Mouse (Mus musculus): Measurements from ENCODE around the gene Pkp3. TPM values are rescaled to one million over a fixed set of nuclear protein-coding genes. Genes with fewer than 3 reads are reported as not detected.
"Not testable (repeated sequence)": the region's sequence is repeated elsewhere in the genome, so short reads cannot be mapped to it uniquely, and the experiment has no call there.

Gene Pkp3
- total RNA-seq (2021): 0.96 and 3.5 TPM in 2 replicates
- long read RNA-seq, experiment 1: 0 reads
- long read RNA-seq, experiment 2, partial matches to known transcripts: 0 of 1 reads
- long read RNA-seq, experiment 2, other reads (novel, unspliced or antisense): 0 of 1 reads

GRCm38 (mm10) chr7:141077841-141078240, at the start of gene Pkp3:
Gene Pkp3, plus strand, starts transcription at chr7:141078218.
- no peak for DNase-seq

- no peak for DNase-seq
These were observed 49.2 kb upstream of the Pkp3 start, which contains the start of gene Gm17387 for GRCm38 (mm10) chr7:141028831-141029230. Gene Gm17387, plus strand, starts transcription at chr7:141029131.

GRCm38 (mm10) chr7:141030390-141030789, 47.6 kb upstream of the Pkp3 start:
- no peak for DNase-seq

GRCm38 (mm10) chr7:141032458-141033167, 45.4 kb upstream of the Pkp3 start:
- DNase-seq: no peak

DNA sequence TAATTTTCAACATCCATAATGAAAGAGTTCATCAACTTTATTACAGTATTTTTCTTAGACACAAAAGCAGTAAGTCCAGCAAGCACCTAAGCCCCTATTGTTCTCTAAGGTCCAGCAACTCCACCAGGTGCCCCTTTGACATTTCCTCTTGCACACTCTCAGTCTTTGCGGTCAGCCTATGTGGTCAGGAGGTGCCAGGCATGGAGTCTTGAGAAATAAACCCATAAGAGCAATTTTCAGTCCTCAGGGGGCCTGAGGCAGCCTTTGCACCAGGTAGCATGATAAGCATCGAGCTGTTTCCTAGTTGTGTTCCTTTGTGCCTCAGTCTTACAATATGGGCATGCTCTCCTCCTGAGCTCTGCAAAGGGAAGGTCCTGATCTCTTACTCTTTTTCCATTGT, 41.4 kb upstream of the Pkp3 start:
- not testable (repeated sequence) for DNase-seq

DNA sequence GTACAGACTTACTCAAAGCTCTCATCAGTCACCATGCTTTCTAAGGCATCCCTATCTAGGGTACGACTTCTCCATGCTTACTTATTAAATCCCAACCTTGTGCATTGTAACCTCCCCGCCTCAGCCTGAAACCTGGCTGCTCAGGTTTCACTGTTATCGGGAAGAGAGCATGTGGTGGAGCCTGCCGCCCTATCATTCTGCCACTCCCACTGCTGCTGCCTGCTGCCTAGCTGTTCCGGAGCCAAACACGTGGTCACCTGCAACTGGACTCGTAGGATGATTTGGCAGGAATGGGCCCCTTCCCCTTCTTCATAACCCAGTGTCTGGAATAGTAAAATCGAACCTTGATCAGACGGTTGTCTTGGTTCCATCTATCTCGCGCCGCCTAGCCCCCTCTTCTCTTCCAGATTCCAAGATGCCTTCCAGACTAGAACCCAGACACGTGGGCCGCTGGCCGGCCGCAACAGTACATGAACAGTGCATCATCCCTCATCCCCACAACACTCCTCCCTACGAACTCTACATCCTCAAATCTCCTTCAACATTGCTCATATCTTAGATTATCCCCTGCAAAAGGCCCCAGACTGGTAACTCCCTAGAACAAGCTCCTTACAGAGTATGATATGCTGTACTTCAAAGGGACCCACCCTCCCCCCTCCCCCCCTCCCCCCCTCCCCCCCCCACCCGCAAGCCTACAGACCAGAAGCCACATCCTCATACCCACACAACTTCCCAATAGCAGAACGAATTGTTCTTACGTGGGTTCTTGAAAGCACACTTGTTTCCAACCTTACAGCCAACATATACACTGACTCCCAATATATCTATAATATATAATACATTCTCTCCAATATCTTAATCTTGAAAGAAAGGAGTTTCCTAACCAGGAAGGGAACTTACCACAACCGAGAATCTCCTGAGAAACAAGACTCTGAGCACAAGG, 39.7 kb upstream of the Pkp3 start:
- no peak for DNase-seq

- DNase-seq: no peak
These were observed 38.5 kb upstream of the Pkp3 start for GRCm38 (mm10) chr7:141039386-141040107.

DNA sequence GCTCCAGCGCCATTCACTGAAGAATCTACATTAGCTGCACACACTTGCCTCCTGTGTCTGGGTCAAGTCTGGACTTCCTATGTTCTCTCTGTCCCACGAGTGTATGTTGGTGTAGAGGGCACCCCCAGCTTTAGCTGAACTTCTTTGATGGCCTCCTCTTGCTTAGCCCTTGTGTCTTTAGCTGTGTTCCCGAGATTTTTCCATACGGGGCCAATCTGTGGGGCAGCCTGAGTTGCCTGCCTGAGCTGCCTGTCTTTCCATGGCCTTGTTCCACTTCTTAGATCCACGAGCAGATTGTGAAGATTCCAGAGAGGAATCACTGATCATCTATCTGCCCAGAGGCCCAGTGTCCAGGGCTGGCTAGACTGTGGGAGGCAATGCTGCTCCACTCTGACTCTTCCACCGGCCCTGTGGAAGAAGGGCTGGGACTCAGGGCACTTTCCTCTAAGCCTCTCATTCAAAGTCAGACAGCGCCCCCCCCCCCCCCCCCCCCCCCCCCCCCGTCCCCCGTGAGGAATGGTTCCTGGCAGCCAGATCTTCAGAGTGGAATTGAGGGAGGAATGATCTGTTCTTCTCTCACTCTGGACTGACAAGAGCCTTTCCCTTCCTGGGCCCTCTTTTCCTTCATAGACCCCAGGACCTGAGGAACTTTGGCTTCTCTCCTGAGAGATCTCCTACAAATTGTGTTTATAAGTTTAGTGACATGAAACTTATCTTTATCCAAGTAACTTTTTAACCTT, 37.0 kb upstream of the Pkp3 start:
- DNase-seq: peak; percentile 37

GRCm38 (mm10) chr7:141041661-141042060, 36.4 kb upstream of the Pkp3 start:
- peak; percentile 85 for DNase-seq

- DNase-seq: no peak
These were observed 35.5 kb upstream of the Pkp3 start for GRCm38 (mm10) chr7:141042539-141042938.

- no peak for DNase-seq
These were observed 31.0 kb upstream of the Pkp3 start for GRCm38 (mm10) chr7:141046931-141047580.

DNA sequence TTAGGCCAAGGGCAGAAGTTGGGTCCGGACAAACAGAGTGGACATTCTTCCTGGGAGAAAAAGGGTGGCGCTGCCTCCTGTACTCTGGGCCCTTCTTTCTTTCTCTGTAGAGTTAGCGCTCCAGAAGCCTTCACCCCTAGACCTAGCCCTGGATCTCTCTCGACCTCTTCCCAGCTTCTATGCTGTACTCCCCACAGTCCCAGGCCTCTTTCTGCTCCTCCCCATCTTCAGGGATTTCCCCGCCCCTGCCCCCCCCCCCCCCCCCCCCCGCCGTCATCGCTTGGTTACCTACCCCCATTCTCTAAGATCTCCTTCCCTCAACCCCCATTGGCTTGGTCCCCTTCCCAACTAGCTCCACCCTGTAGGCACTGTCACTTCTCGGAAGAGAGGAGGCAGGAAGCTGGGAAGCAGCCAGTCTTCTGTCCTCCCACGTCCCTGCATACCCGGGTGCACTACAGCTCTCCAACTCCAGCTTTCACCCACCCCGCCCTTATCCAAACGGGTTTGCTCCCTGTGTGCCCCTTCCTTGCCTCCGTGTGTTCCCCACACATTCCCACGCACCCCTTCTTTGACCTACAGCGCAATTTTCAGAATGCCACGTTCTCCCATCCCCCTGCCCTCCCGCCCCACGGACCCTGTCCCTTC, 30.3 kb upstream of the Pkp3 start:
- DNase-seq: peak; percentile 82

DNA sequence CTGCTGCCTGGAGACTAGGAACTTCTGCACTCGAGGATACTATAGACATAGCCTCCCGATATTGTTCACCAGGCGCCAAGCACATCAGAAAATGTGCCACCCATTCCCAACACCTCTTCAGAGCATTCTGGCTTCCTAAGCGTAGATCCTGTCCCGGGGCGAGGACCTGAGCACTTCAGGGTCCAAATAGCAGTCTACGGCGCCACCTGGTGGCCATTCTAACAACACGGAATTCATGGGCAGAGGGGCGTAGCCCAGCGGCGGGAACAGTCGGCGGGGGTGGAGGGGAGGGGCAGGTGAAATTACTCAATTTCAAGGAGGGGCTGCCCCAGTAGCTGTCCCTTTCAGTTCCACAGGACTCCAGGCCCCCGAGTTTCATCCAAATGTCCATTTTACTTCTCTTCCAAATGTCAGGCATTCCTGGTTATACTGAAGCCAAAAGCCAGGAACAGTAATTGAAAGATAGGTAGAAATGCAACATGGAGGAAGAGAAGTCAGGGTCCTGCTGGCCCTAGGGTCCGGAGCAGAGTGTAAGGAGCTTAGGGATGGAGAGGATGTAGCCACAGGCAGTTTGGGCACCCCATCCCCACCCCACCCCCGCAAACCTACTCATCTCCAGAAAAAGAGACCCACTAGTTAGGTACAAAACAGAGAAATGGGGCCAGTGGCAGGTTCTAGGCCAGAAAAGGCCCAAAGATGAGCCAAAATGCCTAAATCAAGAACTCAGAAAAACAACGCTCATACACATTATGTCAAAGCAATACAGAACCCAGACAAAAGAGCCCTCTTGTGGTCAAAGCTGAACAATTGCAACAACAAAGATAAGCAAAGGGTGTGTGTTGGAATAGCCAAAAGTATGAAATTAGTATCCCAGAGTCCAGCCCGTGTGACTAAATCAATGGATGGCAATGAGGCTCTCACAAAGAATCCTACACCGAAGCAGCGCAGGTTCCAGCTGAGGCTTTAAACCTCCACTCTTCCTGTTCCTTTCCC, 29.5 kb upstream of the Pkp3 start:
- DNase-seq: peak; percentile 95

DNA sequence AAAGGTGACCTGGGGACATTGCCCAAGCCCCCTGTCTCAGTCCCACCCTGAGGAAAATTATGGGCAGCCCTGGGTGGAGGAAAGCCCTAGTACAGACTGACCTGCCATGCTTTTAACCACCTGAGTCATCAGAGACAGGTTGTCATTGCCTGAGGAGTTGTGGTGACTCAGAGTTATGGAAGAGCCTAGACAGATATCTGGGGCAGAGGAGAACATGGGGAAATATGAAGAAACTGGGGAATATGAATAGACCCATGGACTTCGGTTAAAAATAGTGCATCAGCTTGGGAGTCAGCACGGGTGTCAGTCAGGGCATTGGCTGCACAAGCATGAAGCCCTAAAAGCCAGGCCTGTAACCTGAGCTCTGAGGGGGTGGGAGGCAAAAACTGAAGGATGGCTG, 28.7 kb upstream of the Pkp3 start:
- no peak for DNase-seq

GRCm38 (mm10) chr7:141051060-141051685, 26.8 kb upstream of the Pkp3 start:
- no peak for DNase-seq

GRCm38 (mm10) chr7:141052016-141052415, 26.0 kb upstream of the Pkp3 start:
- DNase-seq: no peak

DNA sequence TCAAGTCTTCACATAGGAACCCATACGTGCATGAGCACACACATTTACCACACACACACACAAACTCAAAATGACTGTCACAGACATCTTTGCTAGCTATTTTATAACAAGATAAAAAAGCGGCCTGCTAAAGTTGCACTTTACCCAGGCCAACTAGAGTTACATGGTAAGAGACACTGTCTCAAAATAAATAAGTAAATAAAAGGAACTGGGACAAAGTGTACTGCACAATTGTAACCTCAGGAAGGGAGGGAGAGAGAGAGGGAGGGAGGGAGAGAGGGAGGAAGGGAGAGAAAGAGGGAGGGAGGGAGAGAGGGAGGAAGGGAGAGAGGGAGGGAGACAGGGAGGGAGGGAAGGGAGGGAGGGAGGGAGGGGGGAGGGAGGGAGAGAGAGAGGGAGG, 25.6 kb upstream of the Pkp3 start:
- DNase-seq: no peak

- no peak for DNase-seq
These were observed 22.2 kb upstream of the Pkp3 start for GRCm38 (mm10) chr7:141055785-141056184.

DNA sequence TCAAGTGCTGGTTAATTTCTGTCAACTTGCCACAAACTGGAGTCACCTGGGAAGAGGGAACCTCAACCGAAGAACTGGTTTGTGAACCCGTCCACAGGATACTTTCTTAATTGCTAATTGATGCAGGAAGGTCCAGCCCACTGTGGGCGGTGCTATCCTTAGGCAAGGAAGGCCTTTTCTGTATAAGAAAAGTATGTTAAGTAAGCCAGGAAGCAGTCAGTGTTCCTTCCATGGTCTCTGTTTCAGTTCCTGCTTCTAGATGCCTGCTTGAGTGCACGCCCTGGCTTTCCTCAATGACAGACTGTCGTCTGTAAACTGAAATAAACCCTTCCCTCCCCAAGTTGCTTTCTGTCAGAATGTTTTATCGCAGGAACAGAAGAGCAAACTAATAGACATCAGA, 21.0 kb upstream of the Pkp3 start:
- DNase-seq: no peak
